Mouse (Mus musculus) macrophage (primary cell): ENCODE measurements around the gene Dyrk1a. TPM values are rescaled to one million over a fixed set of nuclear protein-coding genes. Genes with fewer than 3 reads are reported as not detected.

Source experiments
- H3K27ac ChIP-seq: fragments of 350-480 bp; formaldehyde crosslinking; 2 replicates; pipeline ENCODE4 v1.9.0; 2021
- H3K36me3 ChIP-seq: fragments of 350-480 bp; formaldehyde crosslinking; 2 replicates; pipeline ENCODE4 v1.9.0; 2021; ENCODE audit errors: inconsistent target
- H3K4me3 ChIP-seq: fragments of 350-480 bp; formaldehyde crosslinking; 2 replicates; pipeline ENCODE4 v1.9.0; 2021; ENCODE audit errors: inconsistent target
- H3K79me2 ChIP-seq: fragments of 350-480 bp; formaldehyde crosslinking; 2 replicates; pipeline ENCODE4 v1.9.0; 2021; ENCODE audit errors: inconsistent target
- WGBS: methylation state at CpG from one replicate; pipeline ENCODE4 v1.1.7; 2026; ENCODE audit warnings: inconsistent platforms; ENCODE audit not compliant: missing documents; 5-methylcytosine and 5-hydroxymethylcytosine counted together
- polyA plus RNA-seq: library from polyadenylated mRNA; stranded (reverse); fragments of 250-400 nt; gene quantifications from 3 replicates; pipeline ENCODE4 v1.2.4, GENCODE M21; 2018; ENCODE audit warnings: inconsistent platforms

The Dyrk1a gene
- polyA plus RNA-seq, 1 experiment from 2014 or later: 30.9 TPM

GRCm38 (mm10) chr16:94745016-94745415 lies 175.2 kb downstream of the Dyrk1a start:
- WGBS: 98% methylated on average over 9 of the region's 9 CpGs
- Histone ChIP-seq H3K79me2 (no peaks in the 10 kb centered on the region), H3K4me3 (no peak overlapping the region)

More at GRCm38 (mm10) chr16:94745016-94745415, 175.2 kb downstream of the Dyrk1a start:
- H3K27ac ChIP-seq: no peak overlapping the region
- H3K36me3 ChIP-seq: no peaks in the 10 kb centered on the region

Other genes with a start within 250 kb of the Dyrk1a start
- gene Ripply3, start 241.6 kb upstream of the Dyrk1a start, polyA plus RNA-seq: not detected in 3 replicates
- gene Ttc3, start 199.4 kb upstream of the Dyrk1a start, polyA plus RNA-seq: 13.1 to 38.2 TPM (median 20.7 TPM) in 3 replicates
- gene Pigp, start 198.2 kb upstream of the Dyrk1a start, polyA plus RNA-seq: 19.2 to 31.0 TPM (median 24.7 TPM) in 3 replicates
- 45.9 to 89.1 TPM (median 67.2 TPM) in 3 replicates for gene Vps26c, start 43.2 kb upstream of the Dyrk1a start, polyA plus RNA-seq